In genomic region chr7:3331581-3332223, GRCm38 (mm10) we compare ENCODE assay signal across 8 mouse cellular contexts. TPM values are rescaled to one million over a fixed set of nuclear protein-coding genes. Genes with fewer than 3 reads are reported as not detected.
DNase-seq lines count a peak whose midpoint lies in the region; ATAC-seq and TF ChIP-seq lines count a peak whose summit lies in the region.

No protein-coding gene starts in this region.

- no peaks in the 10 kb centered on the region for H3K27me3 ChIP-seq in hindbrain, postnatal 0 days (ENCODE audit: insufficient read depth, low read length)

- no peaks in the 10 kb centered on the region for H3K4me1 ChIP-seq in cortical plate, adult 2 months (ENCODE audit: control insufficient read depth, insufficient read depth, low read length)
- H3K4me1 ChIP-seq in hindbrain, postnatal 0 days (ENCODE audit: insufficient read depth, low read length): peaks cover 10% of the 10 kb centered on the region; the same call in 1 of the 2 replicates

- H3K9me3 ChIP-seq in hindbrain, postnatal 0 days (ENCODE audit: low read length): no peaks in the 10 kb centered on the region

- no peak; the same call in 1 of the 2 replicates for TF ChIP-seq POLR2A in cortical plate, adult 2 months (IDR thresholded peaks at IDR 0.05; ENCODE audit: extremely low read depth, insufficient read depth, low read length)

- H3K4me3 ChIP-seq in cortical plate, adult 2 months (ENCODE audit: insufficient read depth, low read length): peak overlapping the region; percentile 89
- H3K4me3 ChIP-seq in hindbrain, postnatal 0 days (ENCODE audit: low read length): peak overlapping the region; percentile 86
- peak overlapping the region; percentile 83 for H3K4me3 ChIP-seq in left cerebral cortex, adult 2 months

- intact Hi-C loops in left cerebral cortex, adult 2 months (cut with DNase I): loop anchor here (5.0 kb wide), 2 partner anchors 46 to 61 kb away; partner anchors contain the start of gene Cacng8

- peak overlapping the region; percentile 74 for H3K4me2 ChIP-seq in hindbrain, postnatal 0 days (ENCODE audit: low read depth, low read length)

- peak overlapping the region; percentile 88 for H3K27ac ChIP-seq in cortical plate, adult 2 months (ENCODE audit: insufficient read depth, low read length)
- H3K27ac ChIP-seq in hindbrain, postnatal 0 days: peak overlapping the region; percentile 86
- H3K27ac ChIP-seq in left cerebral cortex, adult 2 months: peak overlapping the region; percentile 84

- peak overlapping the region; percentile 89 for H3K9ac ChIP-seq in hindbrain, postnatal 0 days (replicated peaks; ENCODE audit: low read length)

- peak; percentile 74 for DNase-seq in ZHBTc4 (ENCODE audit: low read depth, low spot score)
- DNase-seq in gastrocnemius, postnatal 10 days: peak; percentile 75
- DNase-seq in hindbrain, postnatal 0 days (ENCODE audit: low spot score): peak; percentile 91
- peak; percentile 82 to 85 for DNase-seq in left cerebral cortex, adult 2 months (ENCODE audit: extremely low spot score in 1 of 2, low spot score in 2 of 2)
- DNase-seq in mesoderm, embryonic 11.5 days (ENCODE audit: low read depth, low spot score): peak; percentile 90
- DNase-seq in right cerebral cortex, postnatal 4 days: peak; percentile 77
- no peak for DNase-seq in T-cell, adult 2 months (ENCODE audit: low spot score)

- ATAC-seq in hindbrain, postnatal 0 days: peak; percentile 88

- no peaks in the 10 kb centered on the region; the same call in 1 of the 2 replicates for H3K36me3 ChIP-seq in hindbrain, postnatal 0 days (ENCODE audit: insufficient read depth, low read length)

- WGBS in hindbrain, postnatal 0 days: under 1% methylated on average over 27 of the region's 27 CpGs

- no peak for TF ChIP-seq CTCF in cortical plate, adult 2 months (IDR thresholded peaks at IDR 0.05; ENCODE audit: extremely low read depth, insufficient read depth, low read length)
- TF ChIP-seq CTCF in hindbrain, postnatal 0 days (IDR thresholded peaks at IDR 0.05; ENCODE audit: low read depth): peak; percentile 34
- TF ChIP-seq CTCF in left cerebral cortex, adult 2 months (IDR thresholded peaks at IDR 0.05): no peak; the same call in 1 of the 2 replicates

RNA-seq across cellular contexts. Expression of gene Cacng7, which starts 1.1 kb away (rescaled TPM):
- 207 and 214 TPM in 2 replicates for polyA plus RNA-seq in cortical plate, adult 2 months (2012; rRNA removed)
- total RNA-seq in gastrocnemius, postnatal 10 days (2021): 10 to 100 TPM in 1 of 2 experiments, 1 to 10 TPM in 1; 9.7 to 10.2 TPM
- 115 and 116 TPM in 2 replicates for total RNA-seq in hindbrain, postnatal 0 days (2014; rRNA removed)
- 4.0 and 4.6 TPM in 2 replicates for polyA plus RNA-seq in hindbrain, postnatal 0 days (2015; fragmentation: Nextera tagmentation; extraction: Ambion mirVana)
- 100 to 1,000 TPM; 180 to 201 TPM for total RNA-seq in left cerebral cortex, adult 2 months (2021)

RNA-seq across cellular contexts. Expression of gene Prkcg, which starts 42.7 kb away (rescaled TPM):
- polyA plus RNA-seq in cortical plate, adult 2 months (2012; rRNA removed): 148 and 167 TPM in 2 replicates
- total RNA-seq in gastrocnemius, postnatal 10 days (2021): 1 to 10 TPM; 2.2 to 4.5 TPM
- total RNA-seq in hindbrain, postnatal 0 days (2014; rRNA removed): 6.7 and 8.0 TPM in 2 replicates
- 4.2 and 5.7 TPM in 2 replicates for polyA plus RNA-seq in hindbrain, postnatal 0 days (2015; fragmentation: Nextera tagmentation; extraction: Ambion mirVana)
- 100 to 1,000 TPM; 262 to 263 TPM for total RNA-seq in left cerebral cortex, adult 2 months (2021)

RNA-seq across cellular contexts. Expression of gene Myadm, which starts 42.8 kb away (rescaled TPM):
- 70.8 and 76.1 TPM in 2 replicates for polyA plus RNA-seq in cortical plate, adult 2 months (2012; rRNA removed)
- 100 to 1,000 TPM in 1 of 2 experiments, 10 to 100 TPM in 1; 71.6 to 100 TPM for total RNA-seq in gastrocnemius, postnatal 10 days (2021)
- total RNA-seq in hindbrain, postnatal 0 days (2014; rRNA removed): 22.6 and 42.7 TPM in 2 replicates
- polyA plus RNA-seq in hindbrain, postnatal 0 days (2015; fragmentation: Nextera tagmentation; extraction: Ambion mirVana): 25.9 and 29.1 TPM in 2 replicates
- total RNA-seq in left cerebral cortex, adult 2 months (2021): 10 to 100 TPM; 61.9 to 62.1 TPM

RNA-seq across cellular contexts. Expression of gene Cacng8, which starts 58.8 kb away (rescaled TPM):
- 50.3 and 63.3 TPM in 2 replicates for polyA plus RNA-seq in cortical plate, adult 2 months (2012; rRNA removed)
- under 1 TPM in 1 of 2 experiments, not detected in 1; 0.43 TPM for total RNA-seq in gastrocnemius, postnatal 10 days (2021)
- 36.5 and 49.0 TPM in 2 replicates for total RNA-seq in hindbrain, postnatal 0 days (2014; rRNA removed)
- polyA plus RNA-seq in hindbrain, postnatal 0 days (2015; fragmentation: Nextera tagmentation; extraction: Ambion mirVana): 15.0 and 16.1 TPM in 2 replicates
- 100 to 1,000 TPM; 176 to 186 TPM for total RNA-seq in left cerebral cortex, adult 2 months (2021)

Comparison
In these comparisons a context has a peak if more than half of its experiments do, and no peak if none do; other contexts are left out.
1. RNA of gene Cacng7, which starts 1.1 kb away (total RNA-seq): 180 to 201 TPM in left cerebral cortex, adult 2 months and 115 to 116 TPM in hindbrain, postnatal 0 days; 9.7 to 10.2 TPM in gastrocnemius, postnatal 10 days; every median in the first group is over 10 times any median in the second.
2. RNA of gene Prkcg, which starts 42.7 kb away (total RNA-seq): 262 to 263 TPM in left cerebral cortex, adult 2 months; 6.7 to 8.0 TPM in hindbrain, postnatal 0 days and 2.2 to 4.5 TPM in gastrocnemius, postnatal 10 days; every median in the first group is over 10 times any median in the second.
3. Peak in every context shown above with its lines, with median percentiles within 50 percentile points of each other: H3K27ac ChIP-seq and H3K4me3 ChIP-seq.